Mouse (Mus musculus): ENCODE results near the gene Timp4. TPM values are rescaled to one million over a fixed set of nuclear protein-coding genes. Genes with fewer than 3 reads are reported as not detected.

Timp4 gene
- polyA plus RNA-seq (2014; fragmentation: Illumina TruSeq; extraction: RNeasy Lipid Tissue Mini Kit (QIAGEN cat#74804); ENCODE audit: low read depth, low replicate concordance), result 1.9 TPM

DNA sequence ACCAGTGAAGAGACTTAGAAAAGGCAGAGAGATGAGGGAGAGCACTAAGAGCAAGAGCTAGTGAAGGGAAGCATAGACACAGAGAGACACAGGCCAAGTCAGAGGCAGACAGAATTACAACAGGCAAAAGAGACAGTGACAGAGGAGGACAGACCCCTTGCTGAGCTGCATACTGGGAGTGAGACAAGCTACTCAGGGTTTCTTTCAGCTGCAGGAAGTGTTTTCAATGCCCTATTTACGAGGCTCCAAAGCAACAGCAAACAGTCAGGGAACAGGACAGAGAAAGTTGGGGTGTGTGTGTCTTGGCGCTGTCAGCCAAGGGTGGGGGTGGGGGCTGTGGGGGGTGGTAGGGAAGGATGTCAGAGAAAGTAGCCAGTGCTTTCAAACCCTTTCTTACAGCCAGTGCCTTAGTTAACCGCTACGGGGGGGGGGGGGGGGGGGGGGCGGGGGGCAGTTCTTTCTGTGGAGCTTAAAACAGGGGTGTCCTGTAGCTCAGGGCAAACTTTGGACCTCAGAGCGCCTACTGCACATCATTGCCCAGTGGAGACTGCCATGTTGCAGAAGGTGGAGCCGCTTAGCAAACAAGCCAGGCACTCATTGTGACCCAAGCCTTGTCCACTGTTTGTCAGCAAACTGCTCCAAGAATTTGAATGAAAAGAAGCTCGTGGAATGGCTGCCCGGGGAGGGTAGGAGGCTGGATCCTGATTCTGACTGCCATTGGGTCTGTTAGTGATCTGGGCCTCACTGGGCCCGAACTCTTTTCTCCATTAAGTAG is at the start of gene Timp4:
Gene Timp4, minus strand, starts transcription at position 107 of the 775 bp plus-strand sequence.

DNA sequence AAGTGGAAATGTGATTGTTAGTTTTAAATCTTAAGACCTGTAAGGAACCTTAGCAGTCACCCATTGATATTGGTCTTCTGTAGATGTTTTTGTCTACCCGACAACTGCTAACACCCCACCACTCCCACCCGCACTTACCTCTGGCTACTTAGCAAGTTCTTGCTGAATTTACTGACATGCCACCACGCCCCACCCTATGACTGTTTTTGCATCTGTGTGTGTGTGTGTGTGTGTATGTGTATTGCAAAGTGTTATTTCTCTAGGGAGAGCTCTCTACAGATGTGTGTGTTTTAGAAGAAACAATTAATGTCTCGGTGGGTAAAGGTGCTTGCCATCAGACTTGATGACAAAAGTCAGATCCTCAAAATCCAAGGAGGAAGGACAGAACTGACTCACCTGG is 25.0 kb downstream of the Timp4 start, which contains the start of gene Gm17482:
Gene Gm17482, plus strand, starts transcription at position 301 of the 400 bp plus-strand sequence.

Other genes with a start within 250 kb of the Timp4 start
- gene Tamm41, start 214.3 kb downstream of the Timp4 start, polyA plus RNA-seq (2014; fragmentation: Illumina TruSeq; extraction: RNeasy Lipid Tissue Mini Kit (QIAGEN cat#74804); ENCODE audit: low read depth, low replicate concordance), result 13.8 TPM
- 8.4 TPM for gene Syn2, start 117.3 kb downstream of the Timp4 start, polyA plus RNA-seq (2014; fragmentation: Illumina TruSeq; extraction: RNeasy Lipid Tissue Mini Kit (QIAGEN cat#74804); ENCODE audit: low read depth, low replicate concordance)
- not detected for gene Gm17482, start 24.9 kb downstream of the Timp4 start, polyA plus RNA-seq (2014; fragmentation: Illumina TruSeq; extraction: RNeasy Lipid Tissue Mini Kit (QIAGEN cat#74804); ENCODE audit: low read depth, low replicate concordance)
- 105 TPM for gene Pparg, start 108.7 kb upstream of the Timp4 start, polyA plus RNA-seq (2014; fragmentation: Illumina TruSeq; extraction: RNeasy Lipid Tissue Mini Kit (QIAGEN cat#74804); ENCODE audit: low read depth, low replicate concordance)